Mouse (Mus musculus) MEL (cell line): Measurements from ENCODE around the gene Uxt. TPM values are rescaled to one million over a fixed set of nuclear protein-coding genes. Genes with fewer than 3 reads are reported as not detected.

Source experiments
- DNase-seq: peaks from one replicate; pipeline ENCODE4 v3.0.0; 2011; ENCODE audit warnings: low read depth, low spot score
- H3K27ac ChIP-seq: 2 replicates; pipeline ENCODE4 v1.5.1; 2012; ENCODE audit warnings: low read depth, mild to moderate bottlenecking, control low read depth, low read length, moderate library complexity; ENCODE audit not compliant: control insufficient read depth
- H3K27me3 ChIP-seq, 2 experiments: fragments of 150-350 bp in 1 of 2; sonication (generic) in 1 of 2; 2 replicates each; pipeline ENCODE4 v1.6.1; 2012; ENCODE audit warnings: low read length in 2 of 2, mild to moderate bottlenecking in 2 of 2, improper control_type of control experiment in 1 of 2, moderate library complexity in 1 of 2; ENCODE audit not compliant: insufficient read depth in 2 of 2, control insufficient read depth in 1 of 2
- H3K36me3 ChIP-seq, 2 experiments: 2 replicates each; pipeline ENCODE4 v1.6.1; 2012 to 2014; ENCODE audit warnings: low read length in 2 of 2, improper control_type of control experiment in 1 of 2, inconsistent platforms in 1 of 2, mild to moderate bottlenecking in 1 of 2; ENCODE audit not compliant: insufficient read depth in 2 of 2, control insufficient read depth in 1 of 2
- H3K4me1 ChIP-seq, 2 experiments: fragments of 150-350 bp in 1 of 2; sonication (generic) in 1 of 2; 2 replicates each; pipeline ENCODE4 v1.6.1; 2012; ENCODE audit warnings: low read length in 2 of 2, improper control_type of control experiment in 1 of 2, mild to moderate bottlenecking in 1 of 2; ENCODE audit not compliant: insufficient read depth in 2 of 2, control insufficient read depth in 1 of 2
- H3K4me3 ChIP-seq, 2 experiments: fragments of 150-350 bp in 1 of 2; sonication (generic) in 1 of 2; 2 replicates each; pipeline ENCODE4 v1.5.1; 2012; ENCODE audit warnings: low read depth in 2 of 2, low read length in 2 of 2, mild to moderate bottlenecking in 2 of 2, moderate library complexity in 2 of 2, control low read depth in 1 of 2, improper control_type of control experiment in 1 of 2; ENCODE audit not compliant: control insufficient read depth in 1 of 2, insufficient read depth in 1 of 2
- H3K79me2 ChIP-seq: 2 replicates; pipeline ENCODE4 v1.6.1; 2012; ENCODE audit warnings: mild to moderate bottlenecking, low read length, moderate library complexity; ENCODE audit not compliant: control insufficient read depth, poor library complexity, insufficient read depth
- H3K9ac ChIP-seq: 2 replicates; pipeline ENCODE4 v1.6.1; 2012; ENCODE audit warnings: low read depth, mild to moderate bottlenecking, control low read depth, low read length, moderate library complexity; ENCODE audit not compliant: control insufficient read depth, poor library complexity, severe bottlenecking
- H3K9me3 ChIP-seq: fragments of 150-350 bp; sonication (generic); replicated peaks from 2 replicates; pipeline ENCODE4 v1.6.1; 2012; ENCODE audit warnings: mild to moderate bottlenecking, low read length, improper control_type of control experiment, moderate library complexity; ENCODE audit not compliant: insufficient read depth
- BHLHE40 ChIP-seq: IDR thresholded peaks from 2 replicates; pipeline ENCODE4 v1.6.1; 2012; ENCODE audit warnings: low read depth, mild to moderate bottlenecking, inconsistent platforms, low read length, improper control_type of control experiment, borderline replicate concordance
- CHD1 ChIP-seq: IDR thresholded peaks from 2 replicates; pipeline ENCODE4 v1.6.1; 2012; ENCODE audit warnings: low read depth, mild to moderate bottlenecking, inconsistent platforms, low read length, improper control_type of control experiment
- CHD2 ChIP-seq: IDR thresholded peaks from 2 replicates; pipeline ENCODE4 v1.6.1; 2011; ENCODE audit warnings: low read length, improper control_type of control experiment
- CTCF ChIP-seq, 3 experiments: IDR thresholded peaks in 2 of 3; conservative IDR thresholded peaks in 1 of 3; 2 replicates each; pipeline ENCODE4 v1.5.1; 2011 to 2012; ENCODE audit warnings: low read length in 3 of 3, low read depth in 2 of 3, mild to moderate bottlenecking in 2 of 3, improper control_type of control experiment in 1 of 3, inconsistent platforms in 1 of 3, mixed read lengths in 1 of 3, moderate library complexity in 1 of 3; ENCODE audit not compliant: control insufficient read depth in 1 of 3, insufficient read depth in 1 of 3, poor library complexity in 1 of 3, severe bottlenecking in 1 of 3
- E2F4 ChIP-seq: IDR thresholded peaks from 2 replicates; pipeline ENCODE4 v1.6.1; 2011; ENCODE audit warnings: low read depth, low read length, improper control_type of control experiment, borderline replicate concordance
- ELF1 ChIP-seq: IDR thresholded peaks from 2 replicates; pipeline ENCODE4 v1.6.1; 2014; ENCODE audit warnings: low read depth, mild to moderate bottlenecking, inconsistent platforms, low read length, improper control_type of control experiment, moderate library complexity
- ETS1 ChIP-seq: IDR thresholded peaks from 2 replicates; pipeline ENCODE4 v1.6.1; 2012; ENCODE audit warnings: low read depth, mild to moderate bottlenecking, inconsistent platforms, low read length, improper control_type of control experiment, moderate library complexity
- GABPA ChIP-seq: IDR thresholded peaks from 2 replicates; pipeline ENCODE4 v1.6.1; 2012; ENCODE audit warnings: low read depth, mild to moderate bottlenecking, inconsistent platforms, low read length, improper control_type of control experiment, moderate library complexity
- GATA1 ChIP-seq: IDR thresholded peaks from 2 replicates; pipeline ENCODE4 v1.6.1; 2011; ENCODE audit warnings: low read depth, low read length, improper control_type of control experiment
- HCFC1 ChIP-seq: IDR thresholded peaks from 2 replicates; pipeline ENCODE4 v1.6.1; 2012; ENCODE audit warnings: low read depth, mild to moderate bottlenecking, inconsistent platforms, low read length, improper control_type of control experiment, moderate library complexity
- JUND ChIP-seq: IDR thresholded peaks from 2 replicates; pipeline ENCODE4 v1.6.1; 2011; ENCODE audit warnings: low read depth, mild to moderate bottlenecking, improper control_type of control experiment, low read length
- KAT2A ChIP-seq: conservative IDR thresholded peaks from 2 replicates; pipeline ENCODE4 v1.6.1; 2012; ENCODE audit warnings: low read depth, low read length, improper control_type of control experiment, inconsistent platforms
- MAFK ChIP-seq: IDR thresholded peaks from 2 replicates; pipeline ENCODE4 v1.6.1; 2011; ENCODE audit warnings: low read depth, mild to moderate bottlenecking, low read length, improper control_type of control experiment, borderline replicate concordance
- MAX ChIP-seq: IDR thresholded peaks from 2 replicates; pipeline ENCODE4 v1.6.1; 2011; ENCODE audit warnings: low read length, improper control_type of control experiment
- MAZ ChIP-seq: IDR thresholded peaks from 2 replicates; pipeline ENCODE4 v1.6.1; 2012; ENCODE audit warnings: low read depth, mild to moderate bottlenecking, inconsistent platforms, low read length, improper control_type of control experiment
- MEF2A ChIP-seq: IDR thresholded peaks from 2 replicates; pipeline ENCODE4 v1.6.1; 2014; ENCODE audit warnings: low read depth, mild to moderate bottlenecking, inconsistent platforms, low read length, improper control_type of control experiment; ENCODE audit not compliant: poor library complexity, insufficient replicate concordance, severe bottlenecking; ENCODE audit errors: extremely low read depth
- MXI1 ChIP-seq: IDR thresholded peaks from 2 replicates; pipeline ENCODE4 v1.6.1; 2011; ENCODE audit warnings: mild to moderate bottlenecking, low read depth, low read length, improper control_type of control experiment
- MYB ChIP-seq: IDR thresholded peaks from 2 replicates; pipeline ENCODE4 v1.6.1; 2011; ENCODE audit warnings: mild to moderate bottlenecking, low read depth, low read length, improper control_type of control experiment
- MYC ChIP-seq: IDR thresholded peaks from 2 replicates; pipeline ENCODE4 v1.6.1; 2011; ENCODE audit warnings: low read depth, mild to moderate bottlenecking, low read length, improper control_type of control experiment, moderate library complexity
- NELFE ChIP-seq: IDR thresholded peaks from 2 replicates; pipeline ENCODE4 v1.6.1; 2011; ENCODE audit warnings: low read depth, low read length, improper control_type of control experiment
- NRF1 ChIP-seq: IDR thresholded peaks from 2 replicates; pipeline ENCODE4 v1.6.1; 2014; ENCODE audit warnings: low read depth, mild to moderate bottlenecking, inconsistent platforms, low read length, improper control_type of control experiment, moderate library complexity; ENCODE audit not compliant: poor library complexity, insufficient read depth, severe bottlenecking
- POLR2A ChIP-seq, 2 experiments: IDR thresholded peaks; 2 replicates each; pipeline ENCODE4 v1.6.1; 2011 to 2012; ENCODE audit warnings: low read length in 2 of 2, mild to moderate bottlenecking in 2 of 2, control low read depth in 1 of 2, improper control_type of control experiment in 1 of 2, low read depth in 1 of 2, moderate library complexity in 1 of 2; ENCODE audit not compliant: control insufficient read depth in 1 of 2, insufficient read depth in 1 of 2, poor library complexity in 1 of 2
- POLR2AphosphoS2 ChIP-seq: IDR thresholded peaks from 2 replicates; pipeline ENCODE4 v1.6.1; 2011; ENCODE audit warnings: low read length, improper control_type of control experiment
- POLR2AphosphoS5 ChIP-seq: IDR thresholded peaks from 2 replicates; pipeline ENCODE4 v1.6.1; 2012; ENCODE audit warnings: low read depth, borderline replicate concordance, mild to moderate bottlenecking, inconsistent platforms, low read length, moderate library complexity, mixed read lengths
- RAD21 ChIP-seq: IDR thresholded peaks from 2 replicates; pipeline ENCODE4 v1.6.1; 2011; ENCODE audit warnings: mild to moderate bottlenecking, low read depth, low read length, improper control_type of control experiment
- RCOR1 ChIP-seq: IDR thresholded peaks from 2 replicates; pipeline ENCODE4 v1.6.1; 2012; ENCODE audit warnings: low read depth, mild to moderate bottlenecking, inconsistent platforms, low read length, improper control_type of control experiment
- SIN3A ChIP-seq: IDR thresholded peaks from 2 replicates; pipeline ENCODE4 v1.6.1; 2012; ENCODE audit warnings: low read length, improper control_type of control experiment, inconsistent platforms
- SMC3 ChIP-seq: IDR thresholded peaks from 2 replicates; pipeline ENCODE4 v1.6.1; 2011; ENCODE audit warnings: low read depth, low read length, improper control_type of control experiment
- TAL1 ChIP-seq: IDR thresholded peaks from 2 replicates; pipeline ENCODE4 v1.6.1; 2012; ENCODE audit warnings: mild to moderate bottlenecking, inconsistent platforms, low read length, moderate library complexity, mixed read lengths
- TBP ChIP-seq: IDR thresholded peaks from 2 replicates; pipeline ENCODE4 v1.8.0; 2011; ENCODE audit warnings: low read depth, low read length, improper control_type of control experiment
- TCF12 ChIP-seq: IDR thresholded peaks from 2 replicates; pipeline ENCODE4 v1.6.1; 2014; ENCODE audit warnings: low read depth, mild to moderate bottlenecking, inconsistent platforms, low read length, improper control_type of control experiment, moderate library complexity
- UBTF ChIP-seq: IDR thresholded peaks from 2 replicates; pipeline ENCODE4 v1.6.1; 2012; ENCODE audit warnings: low read depth, mild to moderate bottlenecking, inconsistent platforms, low read length, improper control_type of control experiment, moderate library complexity, borderline replicate concordance; ENCODE audit not compliant: insufficient read depth
- USF1 ChIP-seq: IDR thresholded peaks from 2 replicates; pipeline ENCODE4 v1.6.1; 2014; ENCODE audit warnings: low read depth, mild to moderate bottlenecking, inconsistent platforms, low read length, improper control_type of control experiment, moderate library complexity
- USF2 ChIP-seq, 2 experiments: IDR thresholded peaks; 2 replicates each; pipeline ENCODE4 v1.6.1; 2011 to 2012; ENCODE audit warnings: improper control_type of control experiment in 2 of 2, low read length in 2 of 2, borderline replicate concordance in 1 of 2, inconsistent platforms in 1 of 2, low read depth in 1 of 2, mild to moderate bottlenecking in 1 of 2; ENCODE audit not compliant: insufficient read depth in 1 of 2
- ZC3H11A ChIP-seq: IDR thresholded peaks from 2 replicates; pipeline ENCODE4 v1.6.1; 2012; ENCODE audit warnings: low read depth, mild to moderate bottlenecking, inconsistent platforms, low read length, improper control_type of control experiment
- ZKSCAN1 ChIP-seq: IDR thresholded peaks from 2 replicates; pipeline ENCODE4 v1.6.1; 2012; ENCODE audit warnings: low read depth, mild to moderate bottlenecking, inconsistent platforms, low read length, improper control_type of control experiment, moderate library complexity
- ZMIZ1 ChIP-seq: IDR thresholded peaks from 2 replicates; pipeline ENCODE4 v1.6.1; 2012; ENCODE audit warnings: low read depth, mild to moderate bottlenecking, inconsistent platforms, low read length, improper control_type of control experiment, moderate library complexity
- ZNF384 ChIP-seq: IDR thresholded peaks from 2 replicates; pipeline ENCODE4 v1.6.1; 2012; ENCODE audit warnings: low read depth, mild to moderate bottlenecking, inconsistent platforms, low read length, improper control_type of control experiment
- polyA plus RNA-seq, 2 experiments: library from polyadenylated mRNA; stranded (reverse) in 1 of 2; unstranded in 1 of 2; fragments of >175 nt in 1 of 2; fragments of >200 nt in 1 of 2; gene quantifications; 2 replicates each; pipeline versions ENCODE4 v1.2.1 to v1.2.4; 2012; ENCODE audit warnings: low replicate concordance in 2 of 2, low read depth in 1 of 2; ENCODE audit not compliant: insufficient read length in 2 of 2, insufficient read depth in 1 of 2, missing spikeins in 1 of 2
- total RNA-seq: library from RNA; depleted of rRNA; stranded (reverse); fragments of 300-350 nt; gene quantifications from 2 replicates; pipeline ENCODE4 v1.2.3, GENCODE M21; 2012

The Uxt gene
- total and polyA plus RNA-seq, 3 experiments, result 62.3 to 88.8 TPM; not detected in 1

- peaks cover 0 to 3% of the 10 kb centered on the region in 2 experiments; a peak in 1 of 4 replicates for H3K4me1 ChIP-seq
- no peak overlapping the region for H3K27ac ChIP-seq
- DNase-seq, result peak; percentile 67
- no peaks in the 10 kb centered on the region for H3K9me3 ChIP-seq
- H3K9ac ChIP-seq, result no peak overlapping the region
- H3K27me3 ChIP-seq, result no peaks in the 10 kb centered on the region
- H3K4me3 ChIP-seq, result no peak overlapping the region
- H3K79me2 ChIP-seq, result peaks cover 2% of the 10 kb centered on the region; the same call in 1 of the 2 replicates
- peaks cover 0 to 7% of the 10 kb centered on the region in 2 experiments; a peak in 2 of 4 replicates for H3K36me3 ChIP-seq
- TF ChIP-seq ZC3H11A, result peak; percentile 18; the same call in 1 of the 2 replicates
- TF ChIP-seq MEF2A, result no peak
- TF ChIP-seq CHD1, result no peak
- no peak for TF ChIP-seq TBP
- TF ChIP-seq ZNF384, result peak; percentile 87
- no peak for TF ChIP-seq CHD2
- peak; percentile 64 for TF ChIP-seq RAD21
- TF ChIP-seq TCF12, result no peak
- TF ChIP-seq ZMIZ1, result no peak
- no peak for TF ChIP-seq USF2 (IDR thresholded peaks at IDR 0.05; ENCODE audit: borderline replicate concordance in 1 of 2, insufficient read depth in 1 of 2, low read depth in 1 of 2, low read length in 2 of 2)
- TF ChIP-seq TAL1, result no peak
- TF ChIP-seq JUND, result no peak
- peak; percentile 84 for TF ChIP-seq SMC3
- peak; percentile 97 for TF ChIP-seq RCOR1
- TF ChIP-seq ZKSCAN1, result no peak
- no peak for TF ChIP-seq MAFK
- TF ChIP-seq USF1, result no peak
- TF ChIP-seq KAT2A, result no peak
- TF ChIP-seq MAX, result no peak
- no peak for TF ChIP-seq MYB
- TF ChIP-seq ELF1, result no peak
- TF ChIP-seq GATA1, result peak; percentile 45; the same call in 1 of the 2 replicates
- no peak for TF ChIP-seq POLR2AphosphoS5
- TF ChIP-seq HCFC1, result no peak
- TF ChIP-seq E2F4, result no peak
- TF ChIP-seq MAZ, result no peak
- no peak for TF ChIP-seq MYC
- TF ChIP-seq POLR2A (IDR thresholded peaks at IDR 0.05; ENCODE audit: control insufficient read depth in 1 of 2, insufficient read depth in 1 of 2, low read depth in 1 of 2, low read length in 2 of 2, poor library complexity in 1 of 2), result no peak
- no peak for TF ChIP-seq UBTF
- TF ChIP-seq GABPA, result no peak
- peak; percentile 69 to 77 (median 74) for TF ChIP-seq CTCF (IDR thresholded peaks at IDR 0.05 in 2 of 3, conservative IDR thresholded peaks at IDR 0.05 in 1 of 3; ENCODE audit: control insufficient read depth in 1 of 3, insufficient read depth in 1 of 3, low read depth in 2 of 3, low read length in 3 of 3, poor library complexity in 1 of 3, severe bottlenecking in 1 of 3)
- no peak for TF ChIP-seq NRF1
- peak; percentile 53; the same call in 1 of the 2 replicates for TF ChIP-seq ETS1
- TF ChIP-seq POLR2AphosphoS2, result no peak
- peak; percentile 39; the same call in 1 of the 2 replicates for TF ChIP-seq SIN3A
- no peak for TF ChIP-seq NELFE
- TF ChIP-seq MXI1, result no peak
- TF ChIP-seq BHLHE40, result no peak
Measured at GRCm38 (mm10) chrX:20946055-20946454, 15.8 kb downstream of the Uxt start.
